Mouse (Mus musculus) CH12.LX (cell line): ENCODE measurements at regions not wholly inside any gene's neighbourhood (a gene's known extent, or its start where the extent isn't known, plus 50 kb on each side); places are given as distances from the start of the nearest gene placed in this dataset.

ENCODE experiments used
- EP300 ChIP-seq: IDR thresholded peaks from 2 replicates; pipeline ENCODE4 v1.6.1; 2011; ENCODE audit warnings: low read length, improper control_type of control experiment
- KAT2A ChIP-seq: IDR thresholded peaks from 2 replicates; pipeline ENCODE4 v1.6.1; 2012; ENCODE audit warnings: low read length, improper control_type of control experiment, inconsistent platforms; ENCODE audit not compliant: insufficient replicate concordance
- POLR2A ChIP-seq: IDR thresholded peaks from 2 replicates; pipeline ENCODE4 v1.6.1; 2011; ENCODE audit warnings: low read depth, mild to moderate bottlenecking, improper control_type of control experiment, low read length
- POLR2AphosphoS2 ChIP-seq: IDR thresholded peaks from 2 replicates; pipeline ENCODE4 v1.6.1; 2011; ENCODE audit warnings: low read depth, low read length, improper control_type of control experiment
- SMC3 ChIP-seq: IDR thresholded peaks from 2 replicates; pipeline ENCODE4 v1.6.1; 2011; ENCODE audit warnings: low read depth, low read length, improper control_type of control experiment

GRCm38 (mm10) chr7:136056876-136057484, 340.8 kb upstream of the Mki67 start:
- TF ChIP-seq SMC3 (no peak), KAT2A (no peak), POLR2A (no peak), POLR2AphosphoS2 (no peak), EP300 (no peak)
